Mouse (Mus musculus) adrenal gland, adult 10 weeks (tissue): ENCODE data around the gene Gnb4. TPM values are rescaled to one million over a fixed set of nuclear protein-coding genes. Genes with fewer than 3 reads are reported as not detected.

Source experiments
- polyA plus RNA-seq: library from polyadenylated mRNA; stranded (reverse); fragments of 350-450 nt; fragmentation: Illumina TruSeq; extraction: RNeasy Lipid Tissue Mini Kit (QIAGEN cat#74804); gene quantifications from one replicate; pipeline ENCODE4 v1.2.3, GENCODE M21; 2014; ENCODE audit warnings: low read depth, low replicate concordance

Gene Gnb4
- polyA plus RNA-seq: 29.5 TPM

GRCm38 (mm10) chr3:32616331-32617052 lies at the start of gene Gnb4:
Gnb4 (minus strand) TSS chr3:32616585.

Other genes starting within 250 kb of the Gnb4 start
- gene Pik3ca, start 218.9 kb downstream of the Gnb4 start, polyA plus RNA-seq: 125 TPM
- not detected for gene Kcnmb3, start 124.4 kb downstream of the Gnb4 start, polyA plus RNA-seq
- 135 TPM for gene Zfp639, start 106.3 kb downstream of the Gnb4 start, polyA plus RNA-seq
- gene Mfn1, start 87.1 kb downstream of the Gnb4 start, polyA plus RNA-seq: 294 TPM
- gene Actl6a, start 89.7 kb upstream of the Gnb4 start, polyA plus RNA-seq: 46.4 TPM
- gene Ndufb5, start 120.4 kb upstream of the Gnb4 start, polyA plus RNA-seq: 557 TPM
- gene Mrpl47, start 121.0 kb upstream of the Gnb4 start, polyA plus RNA-seq: 58.8 TPM
- gene Usp13, start 201.0 kb upstream of the Gnb4 start, polyA plus RNA-seq: 2.6 TPM